Mouse (Mus musculus) liver, adult 2 months (tissue): ENCODE results near the gene Exoc3l2.

Experiments used
- CTCF ChIP-seq: fragments of 200-500 bp; IDR thresholded peaks from 2 replicates; pipeline ENCODE4 v1.5.1; 2011; ENCODE audit warnings: low read depth, low read length, control low read depth
- POLR2A ChIP-seq: fragments of 200-500 bp; IDR thresholded peaks from 2 replicates; pipeline ENCODE4 v1.6.1; 2011; ENCODE audit warnings: low read length, control low read depth; ENCODE audit not compliant: insufficient read depth; ENCODE audit errors: extremely low read depth

- no peak for TF ChIP-seq POLR2A
- no peak for TF ChIP-seq CTCF
Observed at GRCm38 (mm10) chr7:19520032-19520431, 56.9 kb downstream of the Exoc3l2 start.
